Mouse (Mus musculus): ENCODE results near the gene Zzz3.

Zzz3 gene

DNA sequence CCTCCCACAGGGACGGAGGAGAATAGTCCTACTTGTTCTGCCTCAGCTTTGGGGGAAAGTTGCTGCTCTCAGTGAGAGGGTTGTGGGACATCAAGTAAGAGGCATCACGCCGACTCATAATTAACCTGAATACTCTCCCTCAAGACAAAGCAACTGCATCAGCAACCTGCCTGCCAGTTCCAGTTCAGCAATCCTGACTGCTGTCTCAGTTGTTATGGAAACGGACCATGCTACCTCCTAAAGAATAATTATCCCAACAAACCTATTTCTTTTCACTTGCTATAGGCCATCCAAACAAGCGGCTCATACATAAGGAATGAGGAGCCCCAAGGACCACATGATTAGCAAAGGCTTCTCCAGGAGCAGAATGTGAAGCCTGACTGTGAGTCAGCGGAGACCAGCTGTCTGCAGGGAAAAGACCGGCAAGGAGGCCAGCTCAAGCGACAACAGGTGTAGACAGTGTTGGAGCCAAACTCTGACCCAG, 100.2 kb downstream of the Zzz3 start:
- no peak for DNase-seq (ENCODE audit: low spot score in 2 of 2)

DNA sequence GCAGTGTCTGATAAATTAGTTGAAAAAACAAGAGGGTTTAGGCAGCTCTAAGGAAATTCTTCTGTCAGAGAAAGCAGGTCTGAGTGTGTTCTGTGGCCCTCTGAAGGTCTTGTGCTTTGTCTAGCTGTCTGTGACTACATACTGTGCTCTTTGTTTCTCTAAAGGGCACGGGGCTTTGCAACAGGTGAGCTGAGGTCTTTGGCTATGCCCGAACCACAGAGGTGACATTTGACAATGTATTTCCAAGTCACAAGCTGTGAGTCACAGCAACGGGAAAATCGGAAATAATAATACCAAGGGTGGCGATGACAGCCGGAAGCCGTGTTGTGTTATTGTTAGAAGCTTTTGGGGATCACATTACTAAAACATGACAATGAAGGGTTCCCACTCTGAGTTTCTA, 101.8 kb downstream of the Zzz3 start:
- no peak for DNase-seq (ENCODE audit: low spot score in 2 of 2)

DNA sequence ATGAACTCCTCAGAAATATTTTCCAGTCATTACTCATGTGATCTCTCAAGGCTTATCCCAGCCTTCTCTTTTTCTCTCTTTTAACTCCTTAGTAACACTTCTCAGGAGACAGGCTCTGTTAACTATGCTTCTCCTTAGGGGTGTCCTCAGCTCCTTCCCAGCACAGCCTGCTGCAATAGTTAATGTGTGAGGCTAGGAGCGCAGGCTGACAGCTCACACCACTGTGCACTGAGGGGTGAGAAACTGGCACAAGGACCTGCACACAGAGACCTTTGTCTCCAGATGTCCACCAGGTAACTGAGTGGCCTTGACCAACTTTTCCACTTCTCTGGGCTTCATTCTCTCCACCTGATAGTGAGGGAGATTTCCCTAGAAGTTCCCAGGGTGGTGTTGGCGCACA, 102.6 kb downstream of the Zzz3 start:
- DNase-seq (ENCODE audit: low spot score in 2 of 2), result no peak

DNA sequence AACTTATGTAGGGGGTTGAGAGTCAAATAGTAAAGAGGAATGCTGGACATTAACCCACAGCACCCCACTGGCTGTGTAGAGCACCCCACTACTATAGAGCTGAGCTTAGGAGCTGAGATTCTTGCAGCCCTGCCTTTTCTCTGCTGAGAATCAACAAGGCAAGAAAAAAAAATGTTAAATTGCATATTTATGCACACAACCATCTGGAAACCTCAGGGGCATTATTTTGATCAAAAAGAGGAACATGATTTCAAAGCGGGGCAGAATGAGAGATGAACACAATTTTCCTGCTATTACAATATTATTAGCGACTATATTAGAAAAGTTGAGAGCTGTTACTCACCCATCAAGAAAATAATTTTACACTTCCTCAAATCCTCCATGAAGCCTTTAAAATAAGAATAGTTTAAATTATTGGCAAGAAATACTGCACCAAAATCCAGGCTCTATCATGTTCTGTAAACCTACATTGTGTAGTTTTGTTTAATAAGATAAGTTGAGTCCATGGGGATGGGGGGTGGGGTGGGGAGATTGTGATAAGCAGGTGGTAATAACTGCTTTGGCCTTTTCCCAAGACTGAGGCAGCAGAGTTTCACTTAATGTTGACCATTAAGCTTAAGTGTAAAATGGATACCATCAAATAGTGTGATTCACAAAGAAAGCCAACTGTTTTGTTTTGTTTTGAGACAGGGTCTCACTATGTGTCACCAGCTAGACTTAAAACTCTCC, 103.9 kb downstream of the Zzz3 start:
- DNase-seq (ENCODE audit: low spot score in 2 of 2), result no peak

DNA sequence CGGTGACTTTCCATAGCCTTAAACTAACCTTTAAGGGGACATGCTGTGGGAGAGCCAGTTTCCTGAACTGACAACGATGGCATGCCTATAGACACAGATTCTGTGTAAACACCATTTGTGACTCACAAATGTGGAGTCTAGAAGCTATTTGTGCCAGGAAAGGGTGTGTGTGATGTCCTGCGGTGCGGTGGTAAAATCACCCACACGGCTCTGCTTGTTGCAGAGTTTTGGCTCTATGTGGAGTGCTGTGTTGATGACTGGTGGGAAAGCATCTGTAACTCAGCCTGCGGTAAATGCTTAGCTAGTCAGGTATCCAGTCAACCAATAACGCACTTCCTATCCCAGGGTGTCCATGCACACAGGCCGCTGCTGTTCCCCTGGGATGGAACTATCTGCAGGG, 112.6 kb downstream of the Zzz3 start:
- DNase-seq (ENCODE audit: low spot score in 2 of 2), result no peak

DNA sequence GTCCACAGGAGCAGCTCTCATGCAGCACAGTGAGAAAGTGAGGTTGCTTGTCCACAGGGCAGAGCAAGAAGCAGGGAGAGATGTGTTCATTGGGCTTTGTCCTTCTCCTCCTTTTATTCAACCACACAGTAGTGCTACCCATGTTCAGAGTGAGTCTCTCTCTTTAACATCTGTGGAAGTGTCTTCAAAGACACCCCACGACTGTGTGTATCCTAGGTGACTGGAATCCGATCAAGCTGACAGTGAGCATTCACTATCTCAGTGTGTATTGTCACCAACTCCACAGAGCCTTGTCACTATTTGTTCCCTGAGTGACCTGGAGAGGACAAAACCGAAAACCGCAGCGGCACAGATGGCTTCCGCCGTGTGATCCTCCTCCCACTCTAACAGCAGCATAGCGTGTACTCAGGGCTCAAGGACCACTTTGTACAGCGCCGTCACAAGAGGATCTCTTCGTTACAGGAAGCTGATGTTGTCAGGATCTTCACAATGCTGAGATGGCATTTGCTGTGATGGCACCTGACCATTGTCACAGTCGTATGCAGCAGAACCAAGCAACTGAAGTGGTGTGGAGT, 113.2 kb downstream of the Zzz3 start:
- no peak for DNase-seq (ENCODE audit: low spot score in 2 of 2)

DNA sequence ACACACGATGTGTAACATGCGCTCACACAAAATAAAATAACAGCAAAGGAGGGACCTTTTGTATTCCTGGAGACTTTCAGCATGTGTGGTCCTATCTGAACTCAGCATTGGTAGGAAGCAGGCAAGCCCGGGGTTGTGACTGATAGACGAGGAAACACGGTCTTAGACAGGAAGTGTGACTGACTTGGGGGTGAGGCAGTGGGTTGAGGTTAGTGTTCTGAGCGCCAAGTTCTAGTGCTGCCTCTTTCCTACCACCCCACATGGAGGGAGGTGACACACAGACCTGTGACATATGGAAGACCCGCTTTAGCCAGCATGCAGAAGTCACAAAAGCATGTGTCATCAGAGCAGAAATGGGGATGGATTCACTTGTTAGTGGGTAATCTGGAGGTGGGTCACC, 114.0 kb downstream of the Zzz3 start:
- DNase-seq (ENCODE audit: low spot score in 2 of 2), result no peak

Measured in spleen, postnatal 4 days (tissue).